Mouse (Mus musculus): ENCODE results near the gene Mfsd6. TPM values are rescaled to one million over a fixed set of nuclear protein-coding genes. Genes with fewer than 3 reads are reported as not detected.
"Not testable (repeated sequence)": the region's sequence is repeated elsewhere in the genome, so short reads cannot be mapped to it uniquely, and the experiment has no call there.

Mfsd6 gene
- polyA plus RNA-seq, 1 experiment from 2014 or later, result 4.1 TPM

DNA sequence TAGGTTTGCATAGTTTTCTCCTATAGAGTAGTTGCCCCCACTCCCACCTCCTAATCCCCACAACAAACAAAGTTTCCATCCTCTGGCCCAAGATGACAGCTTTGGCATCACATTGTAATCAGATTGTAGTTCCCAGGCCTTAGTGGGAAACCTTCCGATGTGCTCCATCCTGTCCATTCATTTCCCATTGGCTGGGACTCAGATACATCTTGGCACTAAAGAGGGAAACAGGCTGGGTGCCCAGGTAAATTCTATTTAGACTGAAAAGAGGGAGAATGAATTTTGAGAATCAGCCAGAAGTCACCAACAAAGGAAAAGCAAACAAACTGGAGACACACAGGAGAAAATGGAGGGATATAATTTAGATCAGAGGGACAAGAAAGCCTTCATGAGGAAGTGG lies 3.0 kb upstream of the Mfsd6 start:
- Histone ChIP-seq H3K27me3 (ENCODE audit: insufficient read depth, poor library complexity, severe bottlenecking) (peaks cover 27% of the 10 kb centered on the region), H3K36me3 (no peaks in the 10 kb centered on the region), H3K4me3 (no peak overlapping the region), H3K9me3 (no peaks in the 10 kb centered on the region), H3K27ac (no peak overlapping the region), H3K4me1 (replicated peaks) (peaks cover 12% of the 10 kb centered on the region)
- 86% methylated on average over 1 of the region's 1 CpGs for WGBS
- no peak for DNase-seq (ENCODE audit: low spot score)

DNA sequence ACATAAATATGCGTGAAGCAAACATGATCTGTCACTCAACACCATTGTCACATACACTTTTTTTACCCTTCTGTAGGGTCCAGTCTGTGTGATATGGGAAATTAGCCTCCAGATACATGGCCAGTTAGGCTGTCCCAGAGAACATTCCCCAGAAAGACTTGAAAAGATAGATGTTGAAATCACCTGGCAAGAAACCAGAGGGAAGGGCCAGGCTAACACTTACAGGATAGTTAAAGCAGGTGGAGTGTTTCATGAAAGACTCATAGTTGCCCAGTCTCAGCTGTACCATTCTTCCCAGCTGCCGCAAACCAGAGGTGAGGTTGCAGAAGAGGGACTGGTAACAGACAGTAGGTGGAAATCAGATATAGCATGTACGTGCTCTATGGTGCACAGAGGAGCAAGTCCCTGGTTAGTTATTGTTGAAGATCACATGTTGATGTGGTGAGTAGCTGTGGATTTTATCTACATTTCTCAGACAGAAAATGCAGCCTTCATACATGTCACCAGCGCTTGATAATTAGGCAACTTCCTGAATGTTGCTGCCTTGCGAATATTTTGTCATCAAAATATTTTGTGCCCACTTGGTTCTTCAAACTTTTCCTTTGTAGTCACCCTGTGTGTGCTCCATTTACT lies 1.7 kb upstream of the Mfsd6 start:
- H3K36me3 ChIP-seq, result no peaks in the 10 kb centered on the region
- no peak overlapping the region for H3K27ac ChIP-seq
- peaks cover 27% of the 10 kb centered on the region for H3K27me3 ChIP-seq (ENCODE audit: insufficient read depth, poor library complexity, severe bottlenecking)
- WGBS, result 91% methylated on average over 5 of the region's 5 CpGs
- H3K4me1 ChIP-seq (replicated peaks), result peaks cover 12% of the 10 kb centered on the region
- no peak overlapping the region for H3K4me3 ChIP-seq
- DNase-seq (ENCODE audit: low spot score), result no peak
- no peaks in the 10 kb centered on the region for H3K9me3 ChIP-seq

DNA sequence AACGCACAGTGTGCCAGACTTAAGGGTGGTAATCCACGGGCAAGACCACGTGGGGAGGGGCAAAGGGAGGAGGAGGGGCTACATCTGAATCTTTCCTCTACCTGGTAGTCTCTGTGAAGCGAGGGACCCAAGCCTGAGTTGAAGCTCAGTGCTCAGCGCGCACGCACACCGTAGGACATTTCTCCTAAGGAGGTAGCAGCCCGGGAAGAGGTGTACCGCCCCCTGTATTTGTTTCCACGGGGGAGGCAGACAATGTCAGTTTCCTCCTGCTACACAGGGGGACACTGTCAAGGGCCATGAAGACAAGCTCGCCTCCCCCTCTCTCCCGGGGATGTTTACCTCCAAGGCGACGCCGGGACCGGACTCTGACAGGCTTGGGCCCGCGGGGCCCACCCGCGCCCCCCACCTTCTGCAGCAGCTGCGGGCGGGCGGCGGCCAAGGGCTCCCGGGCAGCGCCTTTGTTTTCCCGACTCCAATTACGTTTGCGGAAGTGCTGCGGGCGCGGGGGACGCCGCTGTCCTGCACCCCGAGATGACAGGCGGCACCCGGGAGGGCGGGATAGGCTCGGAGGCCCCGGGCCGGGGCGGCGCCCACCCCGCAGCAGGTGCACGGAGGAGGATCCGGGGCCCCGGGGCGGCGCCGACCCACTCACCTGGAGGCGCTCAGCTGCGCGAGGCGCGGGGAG lies 749 bp downstream of the Mfsd6 start:
- WGBS, result under 1% methylated on average over 56 of the region's 56 CpGs
- H3K9me3 ChIP-seq, result no peaks in the 10 kb centered on the region
- H3K4me3 ChIP-seq, result peak overlapping the region; percentile 94
- no peaks in the 10 kb centered on the region for H3K36me3 ChIP-seq
- H3K4me1 ChIP-seq (replicated peaks), result peaks cover 12% of the 10 kb centered on the region
- peaks cover 27% of the 10 kb centered on the region for H3K27me3 ChIP-seq (ENCODE audit: insufficient read depth, poor library complexity, severe bottlenecking)
- peak; percentile 55 for DNase-seq (ENCODE audit: low spot score)
- H3K27ac ChIP-seq, result peak overlapping the region; percentile 93

DNA sequence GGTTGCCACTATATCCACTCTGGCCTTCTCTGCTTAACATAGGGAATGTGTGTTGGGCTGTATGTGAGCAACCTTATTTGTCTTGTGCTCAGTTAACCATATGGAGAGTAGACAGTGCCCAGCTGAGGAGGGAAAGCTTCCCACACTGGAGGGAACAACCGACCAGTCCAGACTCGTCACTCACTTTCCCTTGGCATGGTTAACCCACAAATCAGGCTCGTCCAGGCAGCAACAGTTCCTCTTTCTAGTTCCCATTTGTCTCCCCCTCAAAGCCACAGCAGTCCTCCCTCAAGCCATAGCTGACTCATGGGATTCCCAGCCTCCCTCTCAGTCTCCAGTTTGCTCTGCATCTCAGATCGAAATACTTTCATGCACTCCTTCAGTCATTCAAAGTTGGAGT lies 4.7 kb downstream of the Mfsd6 start:
- H3K36me3 ChIP-seq, result no peaks in the 10 kb centered on the region
- H3K27me3 ChIP-seq (ENCODE audit: insufficient read depth, poor library complexity, severe bottlenecking), result peaks cover 12% of the 10 kb centered on the region; the same call in 1 of the 2 replicates
- H3K4me1 ChIP-seq (replicated peaks), result peaks cover 15% of the 10 kb centered on the region
- no peak overlapping the region for H3K27ac ChIP-seq
- DNase-seq (ENCODE audit: low spot score), result no peak
- no peaks in the 10 kb centered on the region for H3K9me3 ChIP-seq
- 57% methylated on average over 4 of the region's 4 CpGs for WGBS
- H3K4me3 ChIP-seq, result no peak overlapping the region

DNA sequence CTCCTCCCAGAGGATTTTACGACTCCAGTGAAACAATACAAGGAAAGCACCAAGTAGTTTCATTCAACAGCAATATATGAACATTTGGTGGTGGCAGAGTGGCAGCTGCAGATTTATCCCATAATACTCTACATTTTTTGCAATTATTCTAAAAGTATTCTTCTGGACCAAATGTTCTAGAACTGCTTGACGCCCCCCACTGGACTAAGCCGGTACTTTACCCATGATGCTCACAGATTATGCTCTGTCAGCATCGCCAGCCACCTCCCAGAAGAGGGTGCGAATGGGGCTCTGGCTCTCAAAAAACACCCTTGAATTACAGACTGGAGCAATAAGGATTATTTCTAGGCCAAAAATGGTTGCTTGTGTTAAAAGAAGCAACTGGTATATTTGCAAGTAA lies 8.2 kb downstream of the Mfsd6 start:
- Histone ChIP-seq H3K27me3 (ENCODE audit: insufficient read depth, poor library complexity, severe bottlenecking) (no peaks in the 10 kb centered on the region), H3K4me3 (no peak overlapping the region), H3K9me3 (no peaks in the 10 kb centered on the region), H3K36me3 (no peaks in the 10 kb centered on the region), H3K27ac (no peak overlapping the region), H3K4me1 (replicated peaks) (0 out of 2 replicates have a peak, but pooled peaks cover 4% of the 10 kb centered on the region)
- 60% methylated on average over 5 of the region's 5 CpGs for WGBS
- no peak for DNase-seq (ENCODE audit: low spot score)

DNA sequence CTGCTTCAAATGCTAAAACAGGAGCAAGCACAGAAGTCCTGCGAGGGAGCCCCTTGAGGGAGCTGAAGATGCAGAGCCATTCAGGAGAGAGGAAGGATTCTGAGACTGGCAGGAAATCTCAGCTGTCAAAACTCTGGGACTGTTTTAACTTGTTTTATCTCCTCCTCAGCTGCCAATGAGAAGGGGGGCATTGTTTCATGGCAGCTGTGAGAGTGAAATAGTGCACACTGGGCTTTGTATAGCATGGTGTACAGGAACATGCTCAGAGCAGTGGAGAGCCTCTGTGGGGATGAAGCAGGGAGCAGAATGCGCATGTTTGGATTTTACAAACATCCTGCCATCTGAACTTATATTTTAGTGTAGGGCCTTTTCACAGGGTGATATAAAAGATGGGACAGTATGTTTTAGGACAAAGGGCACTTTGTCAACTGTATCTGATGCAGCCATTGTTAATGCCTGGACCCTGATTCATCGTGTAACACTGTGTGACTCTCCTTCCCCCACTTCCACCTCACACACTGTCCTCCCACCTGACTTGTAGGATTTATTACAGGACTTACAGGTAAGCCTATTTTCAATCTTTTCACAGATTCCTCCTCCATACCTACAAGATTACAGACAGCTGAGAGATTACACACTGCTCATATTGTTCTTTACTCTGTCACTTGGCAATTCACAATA lies 9.1 kb downstream of the Mfsd6 start:
- Histone ChIP-seq H3K4me1 (replicated peaks) (0 out of 2 replicates have a peak, but pooled peaks cover 4% of the 10 kb centered on the region), H3K4me3 (no peak overlapping the region), H3K36me3 (no peaks in the 10 kb centered on the region), H3K27me3 (ENCODE audit: insufficient read depth, poor library complexity, severe bottlenecking) (no peaks in the 10 kb centered on the region), H3K27ac (no peak overlapping the region), H3K9me3 (no peaks in the 10 kb centered on the region)
- no peak for DNase-seq (ENCODE audit: low spot score)
- 67% methylated on average over 3 of the region's 3 CpGs for WGBS

DNA sequence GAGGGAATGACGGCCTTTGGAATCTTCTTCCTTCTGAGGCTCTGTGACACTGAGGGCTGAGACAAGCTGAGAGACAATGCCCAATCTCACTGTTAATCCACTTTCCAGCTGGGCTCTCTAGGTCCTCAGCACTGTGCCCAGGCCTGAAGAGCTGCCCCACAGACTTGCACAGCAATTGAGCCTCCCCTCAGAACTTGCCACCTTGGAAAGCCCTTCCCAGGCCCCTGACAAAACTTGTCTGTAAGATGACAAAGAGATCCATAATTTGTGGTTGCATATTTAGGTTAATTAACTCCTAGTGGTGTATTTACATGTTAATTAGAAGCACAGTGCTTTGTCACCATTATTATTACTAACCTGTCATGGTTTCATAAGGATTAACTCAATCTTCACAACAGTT lies 12.8 kb downstream of the Mfsd6 start:
- Histone ChIP-seq H3K36me3 (no peaks in the 10 kb centered on the region), H3K4me3 (no peak overlapping the region), H3K27me3 (ENCODE audit: insufficient read depth, poor library complexity, severe bottlenecking) (no peaks in the 10 kb centered on the region), H3K4me1 (replicated peaks) (0 out of 2 replicates have a peak, but pooled peaks cover 4% of the 10 kb centered on the region), H3K27ac (no peak overlapping the region), H3K9me3 (no peaks in the 10 kb centered on the region)
- WGBS, result 29% methylated on average over 1 of the region's 1 CpGs
- DNase-seq (ENCODE audit: low spot score), result no peak

DNA sequence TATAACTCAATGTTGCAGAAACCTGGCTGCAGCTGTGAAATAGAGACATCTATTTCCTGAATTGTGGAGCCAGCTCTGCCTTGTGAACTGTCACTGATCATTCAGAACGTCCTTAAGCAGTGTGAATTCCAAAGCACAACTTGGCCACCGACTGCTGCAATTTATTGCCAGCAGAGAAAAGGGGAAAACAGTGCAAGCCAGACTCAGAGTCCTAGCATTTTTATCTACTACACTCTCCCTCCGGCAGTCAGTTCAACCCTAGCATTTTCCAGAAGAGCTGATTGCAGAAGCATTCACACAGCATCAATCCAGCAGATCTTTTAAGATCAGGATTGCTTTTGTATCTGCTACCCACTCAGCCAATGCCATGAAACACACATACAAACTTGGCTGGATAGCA lies 13.2 kb downstream of the Mfsd6 start:
- 0 out of 2 replicates have a peak, but pooled peaks cover 4% of the 10 kb centered on the region for H3K4me1 ChIP-seq (replicated peaks)
- no peaks in the 10 kb centered on the region for H3K27me3 ChIP-seq (ENCODE audit: insufficient read depth, poor library complexity, severe bottlenecking)
- WGBS, result 53% methylated on average over 3 of the region's 3 CpGs
- H3K27ac ChIP-seq, result no peak overlapping the region
- no peaks in the 10 kb centered on the region for H3K36me3 ChIP-seq
- H3K9me3 ChIP-seq, result no peaks in the 10 kb centered on the region
- DNase-seq (ENCODE audit: low spot score), result no peak
- no peak overlapping the region for H3K4me3 ChIP-seq

DNA sequence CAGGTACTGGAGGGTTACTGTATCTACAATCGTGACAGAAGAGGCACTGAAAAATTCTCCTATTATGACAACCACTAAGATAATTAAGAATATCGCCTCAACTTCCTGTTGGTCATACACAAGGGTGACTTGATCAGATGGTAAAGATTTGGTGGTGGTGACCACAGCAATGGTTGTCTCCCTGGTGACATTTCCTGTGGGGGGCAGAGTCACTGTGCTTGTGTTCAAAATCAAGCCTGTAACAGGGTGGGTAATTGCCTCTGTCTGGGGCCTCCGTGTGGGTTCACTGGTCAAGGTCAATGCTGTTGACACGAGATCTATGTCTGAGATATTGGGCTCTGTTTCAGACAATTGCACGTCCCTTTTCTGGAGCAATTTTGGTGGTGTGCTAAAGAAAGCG lies 18.5 kb downstream of the Mfsd6 start:
- Histone ChIP-seq H3K36me3 (no peaks in the 10 kb centered on the region), H3K27ac (no peak overlapping the region), H3K4me1 (replicated peaks) (no peaks in the 10 kb centered on the region), H3K27me3 (ENCODE audit: insufficient read depth, poor library complexity, severe bottlenecking) (no peaks in the 10 kb centered on the region), H3K9me3 (no peaks in the 10 kb centered on the region), H3K4me3 (no peak overlapping the region)
- WGBS, result 88% methylated on average over 6 of the region's 6 CpGs
- DNase-seq (ENCODE audit: low spot score), result no peak

DNA sequence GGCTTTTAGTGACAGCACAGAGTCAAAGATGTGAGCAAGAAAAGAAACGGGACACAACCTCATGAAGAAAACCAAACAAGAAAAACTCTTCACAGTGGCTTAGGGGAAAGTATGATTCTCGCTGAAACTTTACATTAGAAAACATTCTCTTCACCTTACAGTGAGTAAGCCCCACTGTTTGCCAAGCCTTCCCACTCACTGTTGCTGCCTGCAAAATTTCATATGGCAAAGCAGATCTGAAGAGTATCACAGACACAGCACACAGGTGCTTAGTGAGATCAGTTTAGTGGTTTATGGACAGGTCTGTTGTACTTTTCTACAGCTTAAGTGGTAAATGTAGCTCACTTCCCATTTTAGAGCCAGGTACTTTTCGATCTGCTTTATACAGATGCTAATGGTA lies 20.2 kb downstream of the Mfsd6 start:
- Histone ChIP-seq H3K4me1 (replicated peaks) (no peaks in the 10 kb centered on the region), H3K27me3 (ENCODE audit: insufficient read depth, poor library complexity, severe bottlenecking) (no peaks in the 10 kb centered on the region), H3K9me3 (no peaks in the 10 kb centered on the region), H3K27ac (no peak overlapping the region), H3K36me3 (no peaks in the 10 kb centered on the region), H3K4me3 (no peak overlapping the region)
- 88% methylated on average over 3 of the region's 3 CpGs for WGBS
- DNase-seq (ENCODE audit: low spot score), result no peak

DNA sequence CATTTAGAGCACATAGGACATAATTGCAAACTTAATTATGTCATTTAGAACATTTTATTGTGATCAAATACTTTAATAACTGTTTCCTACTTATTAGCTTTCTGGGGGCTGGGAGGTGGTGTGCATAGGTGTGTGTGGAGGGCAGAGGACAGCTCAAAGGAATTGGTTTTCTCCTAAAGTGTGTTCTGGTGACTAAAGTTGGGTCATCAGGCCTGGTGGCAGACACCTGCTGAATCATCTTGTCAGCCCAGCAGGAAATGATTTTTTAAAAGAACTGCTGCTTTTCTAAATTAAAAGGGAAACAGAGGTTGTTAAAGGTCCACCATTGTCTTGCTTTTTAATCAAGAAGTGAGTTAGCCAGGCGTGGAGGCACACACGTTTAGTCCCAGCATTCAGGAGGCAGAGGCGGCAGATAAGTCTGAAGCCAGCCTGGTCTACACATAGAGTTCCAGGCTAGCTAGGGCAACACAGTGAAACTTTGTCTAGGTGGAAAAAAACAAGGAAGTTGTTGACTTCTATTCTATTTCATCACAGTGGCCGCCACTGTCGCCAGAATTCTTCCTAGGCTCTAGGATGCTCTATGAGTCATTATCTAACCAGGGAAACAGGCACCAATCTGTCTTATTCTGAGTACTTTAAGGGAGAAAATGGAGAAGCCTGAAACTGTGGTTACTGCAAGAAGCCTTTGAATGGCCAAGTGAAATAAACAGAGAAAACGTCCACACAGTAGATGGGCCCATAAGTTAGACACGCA lies 24.3 kb downstream of the Mfsd6 start:
- no peak for DNase-seq (ENCODE audit: low spot score)
- Histone ChIP-seq H3K9me3 (no peaks in the 10 kb centered on the region), H3K4me1 (replicated peaks) (no peaks in the 10 kb centered on the region), H3K27me3 (ENCODE audit: insufficient read depth, poor library complexity, severe bottlenecking) (no peaks in the 10 kb centered on the region), H3K4me3 (no peak overlapping the region), H3K27ac (no peak overlapping the region), H3K36me3 (no peaks in the 10 kb centered on the region)
- 78% methylated on average over 7 of the region's 7 CpGs for WGBS

DNA sequence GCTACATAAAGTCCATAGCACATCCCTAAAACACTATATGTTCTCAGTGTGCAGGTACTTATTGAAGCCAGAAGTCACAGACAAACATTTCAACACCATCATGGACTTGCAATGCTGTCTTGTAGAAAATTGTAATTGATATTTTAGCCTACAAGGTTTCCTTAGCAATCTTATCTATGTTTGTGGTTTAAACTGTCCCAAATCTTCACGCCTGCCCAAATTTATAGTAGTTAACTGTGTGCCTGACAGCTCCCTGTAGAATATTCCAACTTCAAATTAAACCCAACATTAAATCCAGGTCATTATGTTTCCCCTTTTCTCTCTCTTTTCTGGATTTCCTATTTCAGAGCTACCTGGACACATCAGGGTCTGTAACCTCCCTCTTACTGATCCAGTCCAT lies 25.3 kb downstream of the Mfsd6 start:
- Histone ChIP-seq H3K4me3 (no peak overlapping the region), H3K36me3 (no peaks in the 10 kb centered on the region), H3K4me1 (replicated peaks) (no peaks in the 10 kb centered on the region), H3K27me3 (ENCODE audit: insufficient read depth, poor library complexity, severe bottlenecking) (no peaks in the 10 kb centered on the region), H3K27ac (no peak overlapping the region), H3K9me3 (no peaks in the 10 kb centered on the region)
- no peak for DNase-seq (ENCODE audit: low spot score)
- 94% methylated on average over 1 of the region's 1 CpGs for WGBS

DNA sequence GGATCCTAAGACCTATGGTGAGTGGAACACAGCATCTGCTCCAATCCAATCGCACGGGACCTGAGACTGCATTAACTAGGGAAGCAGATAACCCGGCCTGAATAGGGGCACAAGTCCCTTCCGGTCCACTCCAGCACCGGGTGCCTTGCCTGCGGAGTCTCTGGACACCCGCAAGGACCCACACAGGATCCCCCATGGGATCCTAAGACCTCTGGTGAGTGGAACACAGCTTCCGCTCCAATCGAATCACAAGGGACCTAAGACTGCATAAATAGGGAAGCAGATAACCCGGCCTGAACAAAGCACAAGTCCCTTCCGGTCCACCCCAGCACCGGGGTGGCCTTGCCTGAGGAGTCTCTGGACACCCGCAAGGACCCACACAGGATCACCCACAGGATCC lies 32.8 kb downstream of the Mfsd6 start:
- H3K27me3 ChIP-seq (ENCODE audit: insufficient read depth, poor library complexity, severe bottlenecking); H3K36me3 ChIP-seq; H3K4me1 ChIP-seq (replicated peaks); H3K9me3 ChIP-seq; H3K4me3 ChIP-seq; DNase-seq (ENCODE audit: low spot score); H3K27ac ChIP-seq: not testable (repeated sequence)
- WGBS, result 94% methylated on average over 13 of the region's 13 CpGs

Measured in hindbrain, embryonic 10.5 days (tissue).